Mouse (Mus musculus) intestine, postnatal 0 days (tissue): Measurements from ENCODE around the gene Nfat5. TPM values are rescaled to one million over a fixed set of nuclear protein-coding genes. Genes with fewer than 3 reads are reported as not detected.

Experiments
- ATAC-seq: fragments of 200-750 bp; cut with Nextera tagmentation; 2 replicates; pipeline ENCODE4 v1.8.0; 2017; ENCODE audit warnings: mild to moderate bottlenecking, moderate TSS enrichment, moderate library complexity
- H3K27ac ChIP-seq: fragments of 300-500 bp; sonication (generic); 2 replicates; pipeline ENCODE4 v1.5.1; 2014; ENCODE audit warnings: mild to moderate bottlenecking, low read depth, low read length, moderate library complexity
- H3K27me3 ChIP-seq: fragments of 300-500 bp; sonication (generic); replicated peaks from 2 replicates; pipeline ENCODE4 v1.6.1; 2014; ENCODE audit warnings: low read length, mixed read lengths; ENCODE audit not compliant: control insufficient read depth, insufficient read depth
- H3K36me3 ChIP-seq: fragments of 300-500 bp; sonication (generic); 2 replicates; pipeline ENCODE4 v1.6.1; 2014; ENCODE audit warnings: mild to moderate bottlenecking, moderate library complexity; ENCODE audit not compliant: control insufficient read depth, insufficient read depth
- H3K4me1 ChIP-seq: fragments of 300-500 bp; sonication (generic); replicated peaks from 2 replicates; pipeline ENCODE4 v1.6.1; 2014; ENCODE audit warnings: antibody characterized with exemption, low read length, mixed read lengths; ENCODE audit not compliant: control insufficient read depth, insufficient read depth
- H3K4me2 ChIP-seq: fragments of 300-500 bp; sonication (generic); replicated peaks from 2 replicates; pipeline ENCODE4 v1.6.1; 2014; ENCODE audit warnings: low read depth, mild to moderate bottlenecking, moderate library complexity
- H3K4me3 ChIP-seq: fragments of 300-500 bp; sonication (generic); 2 replicates; pipeline ENCODE4 v1.5.1; 2014; ENCODE audit warnings: low read depth, low read length
- H3K9ac ChIP-seq: fragments of 300-500 bp; sonication (generic); 2 replicates; pipeline ENCODE4 v1.6.1; 2014; ENCODE audit warnings: mild to moderate bottlenecking, low read depth, low read length
- H3K9me3 ChIP-seq: fragments of 300-500 bp; sonication (generic); 2 replicates; pipeline ENCODE4 v1.6.1; 2016; ENCODE audit warnings: mixed run types; ENCODE audit not compliant: control insufficient read depth
- CTCF ChIP-seq: sonication (generic); IDR thresholded peaks from 2 replicates; pipeline ENCODE4 v1.5.1; 2016; ENCODE audit warnings: low read depth, mild to moderate bottlenecking, control low read depth, antibody characterized with exemption, moderate library complexity
- WGBS: fragments of 180-500 bp; shearing (Covaris S2); extraction: QIAGEN DNeasy Blood & Tissue Kit; methylation state at CpG from one replicate; pipeline ENCODE4 v1.1.7; 2014; 5-methylcytosine and 5-hydroxymethylcytosine counted together
- polyA plus RNA-seq: library from polyadenylated mRNA; unstranded; fragments of >200 nt; fragmentation: Nextera tagmentation; extraction: Ambion mirVana; gene quantifications from 2 replicates; pipeline ENCODE4 v1.2.1, GENCODE M21; 2015

Gene Nfat5
- polyA plus RNA-seq, 1 experiment from 2014 or later = 4.8 TPM

GRCm38 (mm10) chr8:107389557-107389956 is 96.3 kb downstream of the Nfat5 start:
- no peak overlapping the region for H3K4me2 ChIP-seq
- no peaks in the 10 kb centered on the region for H3K36me3 ChIP-seq
- no peak for ATAC-seq
- H3K27ac ChIP-seq = no peak overlapping the region
- no peak for TF ChIP-seq CTCF
- WGBS = 61% methylated on average over 8 of the region's 8 CpGs
- H3K4me1 ChIP-seq = no peaks in the 10 kb centered on the region; the same call in 1 of the 2 replicates
- H3K9me3 ChIP-seq = no peaks in the 10 kb centered on the region
- no peak overlapping the region for H3K9ac ChIP-seq
- H3K4me3 ChIP-seq = no peak overlapping the region
- no peaks in the 10 kb centered on the region for H3K27me3 ChIP-seq

DNA sequence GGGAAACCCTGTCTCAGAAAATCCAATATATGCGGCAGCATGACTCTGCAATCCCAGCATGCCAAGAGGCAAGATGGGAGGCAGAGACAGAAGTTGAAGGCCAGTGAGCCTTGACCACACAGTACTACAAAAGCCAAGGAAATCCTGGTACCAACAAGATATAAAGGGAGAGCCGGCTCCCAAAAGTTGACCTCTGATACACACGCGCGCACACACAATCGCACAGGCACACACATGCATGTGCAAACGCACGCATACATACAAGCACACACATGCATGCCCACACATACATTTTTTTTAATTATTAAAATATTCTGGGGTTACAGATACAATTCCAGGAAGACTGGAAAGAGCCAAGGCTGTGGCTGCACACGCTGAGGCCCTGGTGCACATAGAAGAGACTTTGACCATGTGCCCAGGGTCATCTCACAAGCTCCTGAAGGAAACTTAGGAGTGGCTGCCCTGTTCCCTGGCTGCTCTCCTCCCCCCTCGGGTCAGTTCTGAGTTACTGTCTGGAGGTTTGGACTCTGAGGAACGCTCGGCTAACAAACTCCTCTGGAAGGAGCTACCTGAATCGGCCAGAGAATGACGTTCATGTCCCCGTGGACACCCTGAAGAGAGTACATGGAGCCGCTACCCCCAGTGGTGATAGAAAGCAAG is 97.3 kb downstream of the Nfat5 start:
- no peak overlapping the region for H3K4me3 ChIP-seq
- peak overlapping the region; percentile 47 for H3K4me2 ChIP-seq
- no peaks in the 10 kb centered on the region; the same call in 1 of the 2 replicates for H3K4me1 ChIP-seq
- ATAC-seq = peak; percentile 76
- no peaks in the 10 kb centered on the region for H3K36me3 ChIP-seq
- WGBS = 76% methylated on average over 16 of the region's 16 CpGs
- H3K27me3 ChIP-seq = no peaks in the 10 kb centered on the region
- no peaks in the 10 kb centered on the region for H3K9me3 ChIP-seq
- H3K9ac ChIP-seq = no peak overlapping the region
- peak overlapping the region; percentile 75 for H3K27ac ChIP-seq
- TF ChIP-seq CTCF = no peak; the same call in 1 of the 2 replicates

- ATAC-seq = peak; percentile 46; the same call in 1 of the 2 replicates
- H3K36me3 ChIP-seq = no peaks in the 10 kb centered on the region
- H3K4me1 ChIP-seq = no peaks in the 10 kb centered on the region; the same call in 1 of the 2 replicates
- no peaks in the 10 kb centered on the region for H3K9me3 ChIP-seq
- H3K27me3 ChIP-seq = no peaks in the 10 kb centered on the region
- no peak overlapping the region for H3K9ac ChIP-seq
- H3K4me3 ChIP-seq = no peak overlapping the region
- WGBS = 52% methylated on average over 4 of the region's 4 CpGs
- H3K4me2 ChIP-seq = peak overlapping the region; percentile 47
- H3K27ac ChIP-seq = peak overlapping the region; percentile 75
- no peak for TF ChIP-seq CTCF
Measured at GRCm38 (mm10) chr8:107391136-107391516, 97.9 kb downstream of the Nfat5 start.

DNA sequence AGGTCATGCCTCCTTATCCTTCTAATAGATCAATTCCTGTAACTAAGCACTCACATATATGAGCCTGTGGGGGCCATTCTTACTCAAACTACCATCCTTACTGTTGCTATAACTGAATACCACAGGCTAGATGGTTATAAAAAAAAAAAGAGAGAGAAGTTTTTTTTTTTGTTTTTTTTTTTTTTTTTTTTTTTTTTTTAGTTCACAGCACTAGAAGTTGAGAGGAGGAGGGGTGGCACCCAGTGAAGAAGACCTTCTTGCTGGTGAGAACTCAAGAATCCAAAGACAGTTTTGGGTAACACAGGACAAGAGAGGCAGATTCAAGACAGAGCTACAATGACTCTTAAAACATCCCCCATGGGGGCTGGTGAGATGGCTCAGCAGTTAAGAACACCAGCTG is 102.1 kb downstream of the Nfat5 start:
- Histone ChIP-seq H3K27ac (no peak overlapping the region), H3K36me3 (no peaks in the 10 kb centered on the region), H3K9me3 (no peaks in the 10 kb centered on the region), H3K27me3 (no peaks in the 10 kb centered on the region), H3K4me3 (no peak overlapping the region), H3K4me1 (no peaks in the 10 kb centered on the region), H3K9ac (no peak overlapping the region), H3K4me2 (no peak overlapping the region)
- no peak for ATAC-seq
- no peak for TF ChIP-seq CTCF

DNA sequence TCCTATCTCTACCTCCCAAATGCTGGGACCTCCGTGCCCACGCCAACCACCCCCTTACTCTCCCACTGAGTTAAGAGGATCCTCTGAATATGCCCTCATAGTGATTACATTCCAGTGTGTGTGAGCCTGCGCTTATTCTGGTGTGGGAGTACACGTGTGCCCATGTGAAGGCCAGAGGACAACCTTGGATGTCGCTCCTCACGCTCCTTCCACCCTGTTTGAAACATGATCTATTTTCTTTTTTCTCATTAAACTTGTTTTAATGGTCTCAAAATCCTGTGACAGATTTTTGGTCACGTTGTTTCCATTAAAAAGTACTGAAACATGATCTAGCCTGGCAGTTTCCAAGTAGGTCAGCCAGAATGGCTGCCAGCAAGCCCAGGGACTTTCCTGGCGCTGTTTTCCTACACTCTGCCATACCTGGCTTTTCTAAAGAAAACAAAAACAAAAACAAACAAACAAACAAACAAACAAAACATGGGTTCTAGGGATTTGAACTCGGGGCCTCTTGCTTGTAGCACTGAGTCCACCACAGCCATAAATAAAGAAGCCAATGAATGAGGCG is 102.9 kb downstream of the Nfat5 start:
- H3K4me2 ChIP-seq = no peak overlapping the region
- H3K9ac ChIP-seq = no peak overlapping the region
- WGBS = 90% methylated on average over 10 of the region's 10 CpGs
- no peak for ATAC-seq
- no peak overlapping the region for H3K27ac ChIP-seq
- TF ChIP-seq CTCF = no peak
- H3K9me3 ChIP-seq = no peaks in the 10 kb centered on the region
- H3K36me3 ChIP-seq = no peaks in the 10 kb centered on the region
- no peaks in the 10 kb centered on the region for H3K27me3 ChIP-seq
- H3K4me1 ChIP-seq = no peaks in the 10 kb centered on the region
- H3K4me3 ChIP-seq = no peak overlapping the region

GRCm38 (mm10) chr8:107397665-107398064 is 104.4 kb downstream of the Nfat5 start:
- no peak overlapping the region for H3K4me3 ChIP-seq
- H3K27me3 ChIP-seq = no peaks in the 10 kb centered on the region
- no peaks in the 10 kb centered on the region for H3K4me1 ChIP-seq
- no peaks in the 10 kb centered on the region for H3K9me3 ChIP-seq
- no peaks in the 10 kb centered on the region for H3K36me3 ChIP-seq
- ATAC-seq = no peak
- no peak overlapping the region for H3K27ac ChIP-seq
- TF ChIP-seq CTCF = no peak
- WGBS = 35% methylated on average over 12 of the region's 12 CpGs
- no peak overlapping the region for H3K4me2 ChIP-seq
- H3K9ac ChIP-seq = no peak overlapping the region
